Mouse (Mus musculus) c-Kit-positive CD71-positive TER-119-positive erythroid progenitor cells, embryonic 14.5 days (primary cell): Measurements from ENCODE around the gene Dnpep.

Source experiments
- DNase-seq: peaks from one replicate; pipeline ENCODE4 v3.0.0-alpha.2; 2013; ENCODE audit warnings: low spot score

Gene Dnpep

DNA sequence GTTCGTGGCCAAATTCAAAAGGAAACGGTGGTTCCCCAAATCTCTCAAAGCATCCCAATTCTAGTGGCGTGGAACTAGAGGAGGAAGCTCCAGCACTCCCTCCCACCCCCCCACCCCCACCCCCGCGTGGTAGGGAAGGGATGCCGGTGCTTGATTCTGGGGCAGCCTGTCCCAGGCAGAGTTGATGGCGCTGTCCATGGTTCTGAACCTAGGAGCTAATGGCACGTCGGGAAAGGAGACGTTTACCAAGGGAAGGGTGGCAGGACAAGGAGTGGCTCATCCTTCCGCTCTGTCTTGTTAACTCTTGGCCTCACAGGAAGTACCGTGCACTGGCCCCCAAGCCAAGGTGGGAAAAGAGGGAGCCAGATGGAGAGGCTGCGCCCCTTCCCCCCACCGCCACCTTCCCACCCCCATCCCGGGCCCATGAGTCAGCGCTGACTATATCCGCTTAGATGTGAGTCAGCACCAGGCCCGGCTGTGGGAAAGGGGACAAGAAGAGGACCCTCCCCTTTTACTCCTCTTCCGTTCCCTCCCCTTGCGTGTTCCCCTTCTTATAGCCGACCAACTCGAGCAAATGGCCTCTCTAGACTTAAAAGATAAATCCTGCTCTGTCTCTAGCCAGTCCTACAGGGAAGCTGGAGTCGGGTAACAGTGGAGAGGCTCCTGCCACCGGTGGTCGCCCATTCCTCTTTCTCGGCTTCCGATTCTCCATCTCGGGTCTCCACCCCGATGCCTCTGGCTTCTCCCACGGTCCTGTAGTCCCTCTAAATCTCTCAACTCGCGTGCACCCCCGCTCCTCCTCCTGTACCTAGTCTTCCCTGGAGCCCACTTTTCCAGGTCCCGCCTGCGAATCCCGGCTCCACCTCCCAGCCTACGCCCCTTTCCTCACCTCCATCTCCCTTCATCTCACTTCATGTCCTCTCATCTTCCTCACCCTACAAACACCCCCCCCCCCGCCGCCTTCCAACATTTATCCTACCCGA is 54.5 kb downstream of the Dnpep start:
- peak; percentile 68 for DNase-seq

DNA sequence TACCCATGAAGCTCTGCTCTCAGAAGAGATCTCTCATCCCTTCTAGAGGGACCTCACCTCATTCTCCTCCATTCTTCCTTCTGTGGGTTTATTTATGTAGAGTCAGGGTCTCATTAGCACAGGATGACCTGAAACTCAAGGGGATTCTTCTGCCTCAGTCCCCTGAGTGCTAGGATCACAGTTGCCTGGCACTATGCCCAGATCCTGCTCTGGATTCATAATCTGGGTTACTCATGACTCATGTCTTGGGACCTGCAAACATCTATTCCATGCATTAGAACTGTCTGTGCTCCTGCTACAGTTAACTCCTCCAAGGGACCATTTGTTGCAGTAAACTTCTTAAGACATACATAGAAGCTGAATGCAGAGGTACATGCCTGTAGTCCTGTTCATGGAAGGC is 56.5 kb downstream of the Dnpep start:
- DNase-seq: no peak
